Mouse (Mus musculus): ENCODE data around the gene Atp1a3.

The Atp1a3 gene

GRCm38 (mm10) chr7:24964897-24965535 lies 40.7 kb downstream of the Atp1a3 start:
- peak; percentile 83 for DNase-seq (ENCODE audit: low read depth, low spot score)

- no peak for DNase-seq (ENCODE audit: low read depth, low spot score)
Observed at GRCm38 (mm10) chr7:24964288-24964687, 41.5 kb downstream of the Atp1a3 start.

DNA sequence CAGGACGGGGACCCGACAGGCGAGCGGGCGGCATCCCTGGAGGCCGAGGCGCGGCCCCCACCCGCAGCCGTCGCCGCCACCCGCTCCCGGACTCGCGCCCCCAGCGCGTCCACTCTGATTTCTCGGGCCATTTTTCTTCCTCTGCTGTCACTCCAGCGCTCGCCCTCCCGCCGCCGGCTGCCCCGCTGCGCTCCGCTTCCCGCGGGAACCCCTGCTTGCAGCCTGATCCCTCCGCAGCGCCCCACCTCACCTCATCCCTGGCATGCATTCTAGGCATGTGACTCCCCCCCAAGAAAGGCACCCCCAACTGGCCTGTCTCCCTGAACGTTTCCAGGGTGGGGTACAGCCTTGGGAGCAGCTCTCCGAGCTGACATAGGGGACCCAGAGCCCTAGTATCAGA lies 50.5 kb downstream of the Atp1a3 start:
- no peak for DNase-seq (ENCODE audit: low read depth, low spot score)

DNA sequence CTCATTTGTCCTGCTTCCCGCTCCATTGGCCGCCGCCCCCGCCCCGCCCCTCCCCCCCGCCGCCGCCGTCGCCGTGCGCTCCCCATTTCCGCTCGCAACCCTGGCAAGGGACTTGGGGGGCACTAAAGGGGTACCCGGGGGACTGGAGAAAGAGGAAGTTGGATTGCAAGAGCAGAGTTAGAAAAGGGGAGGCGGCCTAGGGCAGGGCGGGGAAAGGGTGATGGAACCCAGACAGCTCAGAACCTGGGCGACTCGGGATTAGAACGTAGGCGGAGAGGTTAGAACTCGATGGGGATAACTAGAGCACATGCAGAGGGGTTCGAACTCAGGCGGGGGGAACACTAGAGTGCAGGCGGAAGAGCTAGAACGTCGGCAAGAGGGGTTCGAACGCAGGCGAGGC lies 51.3 kb downstream of the Atp1a3 start:
- no peak for DNase-seq (ENCODE audit: low read depth, low spot score)

- DNase-seq (ENCODE audit: low read depth, low spot score) = no peak
Observed at GRCm38 (mm10) chr7:24953966-24954365, 51.8 kb downstream of the Atp1a3 start.

- DNase-seq (ENCODE audit: low read depth, low spot score) = peak; percentile 86
Observed at GRCm38 (mm10) chr7:24949958-24950623, 55.7 kb downstream of the Atp1a3 start.

GRCm38 (mm10) chr7:24948774-24949173 lies 57.0 kb downstream of the Atp1a3 start:
- no peak for DNase-seq (ENCODE audit: low read depth, low spot score)

DNA sequence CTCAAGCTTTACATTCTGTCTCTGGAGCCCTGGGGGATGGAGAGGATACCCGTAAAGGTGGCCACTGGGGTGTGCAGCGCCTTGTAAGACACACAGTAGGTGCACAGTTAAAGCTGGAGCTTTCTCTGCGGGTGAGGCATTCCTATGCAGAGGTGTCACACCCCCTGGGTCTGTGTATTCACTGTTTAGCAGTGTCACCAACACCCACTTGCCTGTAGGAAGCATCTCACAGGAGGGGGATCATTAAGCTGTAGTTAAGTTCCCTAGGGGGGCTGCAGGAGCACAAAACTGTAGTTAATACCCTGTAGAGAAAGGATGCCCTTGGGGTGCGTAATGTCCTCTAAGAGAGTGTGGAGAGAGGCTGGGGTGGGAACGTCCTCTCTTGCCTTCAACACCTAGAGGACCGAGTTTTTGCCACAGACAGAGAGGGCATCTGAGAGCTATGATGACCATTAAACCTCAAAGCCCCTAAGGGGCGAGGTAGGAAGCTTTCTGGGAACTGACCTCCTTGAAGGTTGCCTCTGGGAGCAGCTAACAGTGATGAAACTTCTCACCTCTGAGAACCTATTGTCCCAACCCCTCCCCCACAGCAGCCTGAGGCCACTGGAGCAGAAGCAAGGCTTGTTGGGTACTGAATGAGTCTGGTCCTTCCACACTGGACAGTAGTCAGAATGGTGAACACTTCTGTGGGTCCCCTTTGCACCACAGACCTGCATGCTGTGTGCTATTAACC lies 58.3 kb downstream of the Atp1a3 start:
- no peak for DNase-seq (ENCODE audit: low read depth, low spot score)

GRCm38 (mm10) chr7:24944257-24944950 lies 61.4 kb downstream of the Atp1a3 start, which contains the start of gene Gm4881:
Gene Gm4881 (minus strand): TSS chr7:24944494.
- DNase-seq (ENCODE audit: low read depth, low spot score) = no peak

DNA sequence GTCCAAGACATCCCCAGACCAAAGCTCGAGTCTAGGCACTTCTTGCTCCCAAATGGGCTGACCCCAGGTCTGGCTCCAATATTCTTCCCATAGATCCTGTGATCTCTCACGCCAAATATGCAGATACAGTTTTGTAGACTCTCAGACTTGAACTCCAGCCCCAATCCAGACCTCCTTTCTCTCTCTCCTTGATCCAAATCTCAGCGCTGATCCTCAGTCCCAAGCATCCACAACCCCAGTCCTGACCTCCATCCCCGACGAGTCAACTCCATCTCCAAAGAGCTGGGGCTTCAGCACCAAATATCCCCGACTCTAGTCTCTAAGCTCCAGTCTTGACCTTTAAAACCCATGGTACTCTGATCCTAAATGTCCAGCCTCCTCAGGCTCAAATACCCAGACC lies 62.1 kb downstream of the Atp1a3 start:
- no peak for DNase-seq (ENCODE audit: low read depth, low spot score)

- no peak for DNase-seq (ENCODE audit: low read depth, low spot score)
Observed at GRCm38 (mm10) chr7:24931651-24932050, 74.1 kb downstream of the Atp1a3 start.

DNA sequence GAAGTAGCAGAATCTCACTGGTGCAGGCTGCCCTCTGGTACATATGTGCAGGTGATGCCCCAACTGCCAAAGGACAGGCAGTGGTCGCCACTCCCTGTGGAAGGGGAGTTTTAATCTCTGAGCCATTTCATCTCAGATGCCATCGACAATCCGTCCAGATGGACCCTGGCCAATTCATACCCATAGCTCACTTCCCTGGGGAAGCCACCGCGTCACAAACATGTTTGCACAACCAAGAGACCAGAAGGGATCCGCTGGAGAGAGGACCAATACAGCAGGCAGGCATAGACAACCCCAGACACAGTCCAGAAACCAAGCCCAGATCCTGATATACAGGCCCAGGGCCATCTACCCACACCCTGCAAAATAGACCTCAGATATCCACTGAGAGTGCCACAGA lies 75.3 kb downstream of the Atp1a3 start:
- DNase-seq (ENCODE audit: low read depth, low spot score) = no peak
